Mouse (Mus musculus) embryonic facial prominence, embryonic 11.5 days (tissue): ENCODE data around the gene Afp. TPM values are rescaled to one million over a fixed set of nuclear protein-coding genes. Genes with fewer than 3 reads are reported as not detected.

Experiments
- ATAC-seq: fragments of 200-750 bp; cut with Nextera tagmentation; replicated peaks from 2 replicates; pipeline ENCODE4 v1.8.0; 2017; ENCODE audit warnings: low read depth; ENCODE audit not compliant: insufficient number of reproducible peaks, low FRiP score, low TSS enrichment
- DNase-seq: peaks from one replicate; pipeline ENCODE4 v3.0.0-alpha.2; 2015; ENCODE audit warnings: low spot score
- H3K27ac ChIP-seq: fragments of 300-500 bp; sonication (generic); replicated peaks from 2 replicates; pipeline ENCODE4 v1.5.1; 2014; ENCODE audit warnings: mild to moderate bottlenecking, low read depth, low read length, control low read depth
- H3K27me3 ChIP-seq: fragments of 300-500 bp; sonication (generic); 2 replicates; pipeline ENCODE4 v1.6.1; 2014; ENCODE audit warnings: mild to moderate bottlenecking, low read length, moderate library complexity, mixed read lengths; ENCODE audit not compliant: control insufficient read depth, insufficient read depth
- H3K36me3 ChIP-seq: fragments of 300-500 bp; sonication (generic); replicated peaks from 2 replicates; pipeline ENCODE4 v1.6.1; 2014; ENCODE audit warnings: low read depth, mild to moderate bottlenecking, low read length, moderate library complexity, mixed read lengths; ENCODE audit not compliant: control insufficient read depth, insufficient read depth
- H3K4me1 ChIP-seq: fragments of 300-500 bp; sonication (generic); 2 replicates; pipeline ENCODE4 v1.6.1; 2014; ENCODE audit warnings: low read length, mixed read lengths; ENCODE audit not compliant: control insufficient read depth, insufficient read depth
- H3K4me2 ChIP-seq: fragments of 300-500 bp; sonication (generic); 2 replicates; pipeline ENCODE4 v1.6.1; 2014; ENCODE audit warnings: low read depth, mild to moderate bottlenecking, control low read depth, low read length, moderate library complexity
- H3K4me3 ChIP-seq: fragments of 300-500 bp; sonication (generic); 2 replicates; pipeline ENCODE4 v1.5.1; 2014; ENCODE audit warnings: low read depth, low read length, control low read depth
- H3K9ac ChIP-seq: fragments of 300-500 bp; sonication (generic); replicated peaks from 2 replicates; pipeline ENCODE4 v1.6.1; 2014; ENCODE audit warnings: mild to moderate bottlenecking, control low read depth, low read length
- H3K9me3 ChIP-seq: fragments of 300-500 bp; sonication (generic); replicated peaks from 2 replicates; pipeline ENCODE4 v1.6.1; 2016; ENCODE audit warnings: mild to moderate bottlenecking, low read length, inconsistent platforms, mixed read lengths; ENCODE audit not compliant: control insufficient read depth
- WGBS: fragments of 180-500 bp; shearing (Covaris S2); extraction: QIAGEN DNeasy Blood & Tissue Kit; methylation state at CpG from one replicate; pipeline ENCODE4 v1.1.7; 2014; 5-methylcytosine and 5-hydroxymethylcytosine counted together
- polyA plus RNA-seq: library from polyadenylated mRNA; unstranded; fragments of >200 nt; fragmentation: Nextera tagmentation; extraction: Ambion mirVana; gene quantifications from 2 replicates; pipeline ENCODE4 v1.2.1, GENCODE M21; 2014

The Afp gene
- polyA plus RNA-seq, 1 experiment from 2014 or later: 3.9 TPM

DNA sequence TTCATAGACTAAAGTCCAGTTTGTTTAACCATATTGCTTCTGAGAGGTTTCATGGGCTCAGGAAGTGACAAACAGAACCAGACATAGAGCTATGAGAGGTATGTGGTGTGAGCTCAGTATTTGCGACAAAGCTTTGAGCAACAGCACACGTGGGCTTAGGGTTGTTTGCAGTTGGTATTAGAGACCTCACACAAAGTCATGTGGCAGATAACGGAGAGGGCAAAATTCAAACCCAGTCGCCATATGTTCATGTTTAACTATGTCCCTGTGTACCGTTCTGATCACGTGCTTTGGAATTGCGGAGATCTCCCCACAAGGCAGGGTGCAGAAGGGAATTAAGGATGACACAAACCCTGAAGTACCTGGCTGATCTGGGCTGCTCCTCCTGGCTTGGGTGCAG lies 2.2 kb upstream of the Afp start:
- Histone ChIP-seq H3K4me2 (no peak overlapping the region), H3K4me1 (no peaks in the 10 kb centered on the region), H3K36me3 (no peaks in the 10 kb centered on the region), H3K27me3 (no peaks in the 10 kb centered on the region), H3K27ac (no peak overlapping the region), H3K4me3 (no peak overlapping the region), H3K9me3 (no peaks in the 10 kb centered on the region), H3K9ac (no peak overlapping the region)
- WGBS: 72% methylated on average over 7 of the region's 7 CpGs
- no peak for ATAC-seq
- no peak for DNase-seq

DNA sequence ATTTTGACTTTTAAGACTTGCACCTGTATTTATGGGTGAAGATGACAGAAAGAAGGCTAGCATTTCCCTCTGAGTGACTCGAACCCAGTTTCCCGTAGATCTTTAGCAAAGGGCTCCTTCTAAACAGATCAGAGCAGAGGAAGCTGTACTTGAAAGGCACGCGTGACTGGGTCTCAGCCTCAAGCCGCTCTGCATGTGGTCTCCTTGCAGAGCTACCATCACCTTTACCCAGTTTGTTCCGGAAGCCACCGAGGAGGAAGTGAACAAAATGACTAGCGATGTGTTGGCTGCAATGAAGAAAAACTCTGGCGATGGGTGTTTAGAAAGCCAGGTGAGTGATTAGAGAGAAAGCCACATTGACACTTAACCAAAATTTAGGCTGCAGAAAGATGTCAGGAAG lies 1.9 kb downstream of the Afp start:
- Histone ChIP-seq H3K9ac (no peak overlapping the region), H3K4me3 (no peak overlapping the region), H3K36me3 (no peaks in the 10 kb centered on the region), H3K4me2 (no peak overlapping the region), H3K27me3 (no peaks in the 10 kb centered on the region), H3K4me1 (no peaks in the 10 kb centered on the region), H3K27ac (no peak overlapping the region), H3K9me3 (no peaks in the 10 kb centered on the region)
- DNase-seq (no peak), ATAC-seq (no peak)
- WGBS: 76% methylated on average over 9 of the region's 9 CpGs

DNA sequence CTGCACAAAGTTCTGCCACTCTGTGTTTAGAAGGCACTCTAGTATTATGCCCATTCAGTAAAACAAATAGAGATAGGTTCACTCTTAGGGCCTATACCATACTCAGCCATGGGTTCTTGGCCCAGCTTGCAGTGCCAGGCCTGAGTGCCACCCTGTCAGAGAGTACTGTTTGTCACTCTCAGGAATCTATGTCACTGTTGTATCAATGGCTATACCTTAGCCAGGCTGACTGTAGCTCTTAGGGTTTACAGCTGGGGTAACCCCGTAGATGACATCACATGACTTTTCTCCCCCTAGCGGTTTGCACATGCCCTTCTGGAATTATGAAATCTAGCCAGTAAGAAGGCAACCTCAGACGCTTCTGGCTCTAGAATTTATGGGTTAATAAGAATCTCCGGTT lies 3.8 kb downstream of the Afp start:
- no peak for DNase-seq
- ATAC-seq: no peak
- Histone ChIP-seq H3K27ac (no peak overlapping the region), H3K4me2 (no peak overlapping the region), H3K36me3 (no peaks in the 10 kb centered on the region), H3K27me3 (no peaks in the 10 kb centered on the region), H3K9me3 (no peaks in the 10 kb centered on the region), H3K4me1 (no peaks in the 10 kb centered on the region), H3K9ac (no peak overlapping the region), H3K4me3 (no peak overlapping the region)
- 90% methylated on average over 4 of the region's 4 CpGs for WGBS

DNA sequence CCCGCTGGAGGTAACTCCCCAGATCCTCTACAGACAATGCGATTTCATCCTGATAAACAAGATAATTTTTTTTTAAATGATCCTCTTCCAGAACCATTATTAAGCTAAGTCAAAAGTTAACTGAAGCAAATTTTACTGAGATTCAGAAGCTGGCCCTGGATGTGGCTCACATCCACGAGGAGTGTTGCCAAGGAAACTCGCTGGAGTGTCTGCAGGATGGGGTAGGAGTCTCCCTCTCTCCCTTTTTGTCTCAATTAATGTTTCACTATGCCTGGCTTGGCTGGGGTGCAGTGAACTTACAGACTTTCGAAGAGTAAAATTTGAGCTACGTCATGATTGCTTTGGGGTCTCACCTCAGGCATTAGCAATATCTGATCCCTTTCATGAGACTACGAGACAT lies 9.0 kb downstream of the Afp start:
- no peak overlapping the region for H3K9ac ChIP-seq
- DNase-seq: no peak
- no peak overlapping the region for H3K4me2 ChIP-seq
- no peaks in the 10 kb centered on the region for H3K9me3 ChIP-seq
- H3K27me3 ChIP-seq: no peaks in the 10 kb centered on the region
- no peak overlapping the region for H3K27ac ChIP-seq
- WGBS: 78% methylated on average over 7 of the region's 7 CpGs
- no peak for ATAC-seq
- H3K4me3 ChIP-seq: no peak overlapping the region
- no peaks in the 10 kb centered on the region for H3K36me3 ChIP-seq
- H3K4me1 ChIP-seq: no peaks in the 10 kb centered on the region

DNA sequence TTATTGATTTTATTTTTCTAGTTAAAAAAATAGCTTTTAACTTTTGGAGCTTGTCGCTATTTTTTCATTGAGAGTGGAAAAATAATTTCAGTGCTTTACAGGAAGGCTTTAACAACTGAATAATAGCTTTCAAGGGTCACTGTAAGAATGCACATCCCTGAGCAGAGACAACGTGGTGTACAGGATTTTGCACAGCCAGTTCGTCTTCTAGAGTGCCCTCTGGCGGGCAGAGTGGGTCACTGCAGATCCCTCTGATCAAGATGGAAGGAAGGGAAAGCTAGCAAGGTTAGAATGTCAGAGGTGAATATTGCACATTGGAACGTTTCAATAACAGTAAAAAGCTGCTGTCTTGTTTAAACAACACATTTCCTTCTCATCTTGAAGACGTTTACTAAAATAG lies 10.2 kb downstream of the Afp start:
- peak; percentile 85 for DNase-seq
- no peak overlapping the region for H3K27ac ChIP-seq
- 6% methylated on average over 6 of the region's 6 CpGs for WGBS

DNA sequence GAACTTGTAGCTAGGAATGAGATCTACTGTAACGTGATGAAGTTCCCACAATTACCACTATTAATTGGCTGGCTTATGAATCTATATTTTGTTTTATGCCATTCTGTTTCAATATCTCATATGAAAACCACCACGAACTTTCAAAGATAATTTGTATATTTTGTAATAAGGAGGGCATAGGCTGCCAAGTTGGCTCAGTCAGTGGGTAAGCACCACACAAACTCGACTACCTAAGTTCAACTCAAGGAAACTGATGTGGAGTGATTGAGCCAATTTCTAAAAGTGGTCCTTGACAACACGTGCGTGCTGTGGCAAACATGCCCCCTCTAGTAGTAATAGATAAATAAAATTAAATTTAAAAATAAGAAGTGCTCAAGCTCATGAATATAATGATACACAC lies 11.2 kb downstream of the Afp start:
- H3K4me3 ChIP-seq: no peak overlapping the region
- no peaks in the 10 kb centered on the region for H3K36me3 ChIP-seq
- no peaks in the 10 kb centered on the region for H3K9me3 ChIP-seq
- no peak overlapping the region for H3K27ac ChIP-seq
- no peaks in the 10 kb centered on the region for H3K27me3 ChIP-seq
- DNase-seq (no peak), ATAC-seq (no peak)
- 85% methylated on average over 5 of the region's 5 CpGs for WGBS
- H3K4me1 ChIP-seq: no peaks in the 10 kb centered on the region
- no peak overlapping the region for H3K9ac ChIP-seq
- H3K4me2 ChIP-seq: no peak overlapping the region

More for the DNA sequence above, 10.2 kb downstream of the Afp start:
- 0 out of 2 replicates have a peak, but pooled peaks have one; percentile 39 for ATAC-seq
- H3K9ac ChIP-seq: no peak overlapping the region
- H3K4me3 ChIP-seq: no peak overlapping the region
- H3K36me3 ChIP-seq: no peaks in the 10 kb centered on the region
- H3K27me3 ChIP-seq: no peaks in the 10 kb centered on the region
- H3K4me1 ChIP-seq: no peaks in the 10 kb centered on the region
- H3K4me2 ChIP-seq: no peak overlapping the region
- no peaks in the 10 kb centered on the region for H3K9me3 ChIP-seq

DNA sequence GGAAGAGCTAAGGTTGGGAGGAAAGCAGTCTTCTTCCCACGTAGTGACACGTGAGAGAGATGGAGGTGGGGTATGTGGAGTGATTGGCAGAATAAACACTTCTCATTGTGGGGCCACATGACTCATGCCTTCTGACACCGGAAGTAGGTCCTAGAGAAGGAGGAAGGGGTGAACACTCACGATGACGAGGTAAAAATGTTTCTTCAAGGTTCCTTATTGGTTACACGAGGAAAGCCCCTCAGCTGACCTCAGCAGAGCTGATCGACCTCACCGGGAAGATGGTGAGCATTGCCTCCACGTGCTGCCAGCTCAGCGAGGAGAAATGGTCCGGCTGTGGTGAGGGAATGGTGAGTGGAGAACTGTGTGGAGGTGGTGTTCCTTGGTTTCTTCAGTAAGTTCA lies 14.2 kb downstream of the Afp start:
- Histone ChIP-seq H3K4me3 (no peak overlapping the region), H3K9ac (no peak overlapping the region), H3K9me3 (no peaks in the 10 kb centered on the region), H3K4me1 (no peaks in the 10 kb centered on the region), H3K4me2 (no peak overlapping the region), H3K27ac (no peak overlapping the region), H3K36me3 (no peaks in the 10 kb centered on the region), H3K27me3 (no peaks in the 10 kb centered on the region)
- WGBS: 80% methylated on average over 11 of the region's 11 CpGs
- DNase-seq (no peak), ATAC-seq (no peak)

DNA sequence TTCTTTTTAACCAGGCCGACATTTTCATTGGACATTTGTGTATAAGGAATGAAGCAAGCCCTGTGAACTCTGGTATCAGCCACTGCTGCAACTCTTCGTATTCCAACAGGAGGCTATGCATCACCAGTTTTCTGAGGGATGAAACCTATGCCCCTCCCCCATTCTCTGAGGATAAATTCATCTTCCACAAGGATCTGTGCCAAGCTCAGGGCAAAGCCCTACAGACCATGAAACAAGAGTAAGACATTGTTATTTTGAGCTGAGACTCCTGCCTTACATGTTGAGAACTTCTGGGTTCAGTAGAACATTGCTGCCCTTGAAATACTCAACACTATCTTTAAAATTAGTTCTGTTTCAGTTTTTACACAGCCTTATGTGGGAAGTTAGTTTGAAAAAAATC lies 16.0 kb downstream of the Afp start:
- Histone ChIP-seq H3K4me2 (no peak overlapping the region), H3K9ac (no peak overlapping the region), H3K27me3 (no peaks in the 10 kb centered on the region), H3K27ac (no peak overlapping the region), H3K9me3 (no peaks in the 10 kb centered on the region), H3K36me3 (no peaks in the 10 kb centered on the region), H3K4me3 (no peak overlapping the region), H3K4me1 (no peaks in the 10 kb centered on the region)
- WGBS: 83% methylated on average over 2 of the region's 2 CpGs
- ATAC-seq (no peak), DNase-seq (no peak)
